Mouse (Mus musculus) liver, embryonic 11.5 days (tissue): ENCODE results near the gene Hdlbp. TPM values are rescaled to one million over a fixed set of nuclear protein-coding genes. Genes with fewer than 3 reads are reported as not detected.

Source experiments
- polyA plus RNA-seq: library from polyadenylated mRNA; unstranded; fragments of >200 nt; fragmentation: Nextera tagmentation; extraction: Ambion mirVana; gene quantifications from 2 replicates; pipeline ENCODE4 v1.2.1, GENCODE M21; 2014

Hdlbp gene
- polyA plus RNA-seq, 1 experiment from 2014 or later, result 106 TPM

Other genes starting within 250 kb of the Hdlbp start
- 0.61 and 2.3 TPM in 2 replicates for gene Sned1, start 243.0 kb downstream of the Hdlbp start, polyA plus RNA-seq
- gene Mterf4, start 172.9 kb downstream of the Hdlbp start, polyA plus RNA-seq, result 24.3 and 27.2 TPM in 2 replicates
- 63.9 and 79.9 TPM in 2 replicates for gene Ppp1r7, start 136.0 kb downstream of the Hdlbp start, polyA plus RNA-seq
- 13.9 and 14.0 TPM in 2 replicates for gene Pask, start 135.3 kb downstream of the Hdlbp start, polyA plus RNA-seq
- 0.22 and 0.23 TPM in 2 replicates for gene Ano7, start 104.9 kb downstream of the Hdlbp start, polyA plus RNA-seq
- gene Farp2, start 33.3 kb upstream of the Hdlbp start, polyA plus RNA-seq, result 2.3 and 2.7 TPM in 2 replicates
- gene Stk25, start 179.8 kb upstream of the Hdlbp start, polyA plus RNA-seq, result 97.7 and 102 TPM in 2 replicates
- gene Bok, start 206.8 kb upstream of the Hdlbp start, polyA plus RNA-seq, result 11.3 and 12.2 TPM in 2 replicates